Mouse (Mus musculus) ZHBTc4 (cell line): ENCODE measurements around the gene Nr1i3.

Experiments used
- DNase-seq: peaks from one replicate; pipeline ENCODE4 v3.0.0-alpha.2; 2011; ENCODE audit warnings: low read depth, low spot score

Gene Nr1i3

DNA sequence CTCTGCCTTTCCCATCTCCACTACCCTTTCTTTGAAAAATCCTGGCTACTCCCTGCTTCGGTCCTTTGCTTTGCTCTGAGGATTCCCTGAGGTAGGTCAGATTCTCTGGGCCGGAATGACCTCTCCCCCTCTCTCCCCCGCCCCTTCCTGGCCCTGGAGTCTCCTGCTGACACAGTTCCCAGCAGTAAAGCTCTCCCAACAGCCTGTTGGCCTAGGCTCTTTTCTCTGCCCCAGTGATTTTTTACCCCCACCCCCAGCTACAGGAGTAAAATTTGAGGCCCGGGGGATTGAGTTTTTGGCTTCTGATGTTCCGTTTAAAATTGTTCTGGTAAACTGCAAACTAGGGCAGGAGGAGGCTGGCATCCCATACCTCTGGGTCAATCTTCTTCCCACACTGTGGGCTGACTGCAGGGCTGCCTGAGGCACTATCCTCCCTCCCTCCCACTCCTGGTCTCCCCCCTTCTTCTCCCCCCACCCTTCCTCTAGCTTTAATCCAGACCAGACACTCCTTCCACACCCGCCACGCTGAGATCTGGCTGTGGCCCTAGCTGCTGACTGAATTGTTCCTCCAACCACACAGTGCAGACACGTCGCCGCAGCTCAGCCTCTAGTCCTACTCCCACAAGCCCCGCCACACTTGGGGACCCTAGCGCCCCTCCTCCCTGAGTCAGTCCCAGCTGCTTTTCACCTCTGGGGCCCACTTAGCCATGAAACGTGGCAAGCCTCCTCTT, 38.0 kb downstream of the Nr1i3 start:
- DNase-seq = peak; percentile 46

DNA sequence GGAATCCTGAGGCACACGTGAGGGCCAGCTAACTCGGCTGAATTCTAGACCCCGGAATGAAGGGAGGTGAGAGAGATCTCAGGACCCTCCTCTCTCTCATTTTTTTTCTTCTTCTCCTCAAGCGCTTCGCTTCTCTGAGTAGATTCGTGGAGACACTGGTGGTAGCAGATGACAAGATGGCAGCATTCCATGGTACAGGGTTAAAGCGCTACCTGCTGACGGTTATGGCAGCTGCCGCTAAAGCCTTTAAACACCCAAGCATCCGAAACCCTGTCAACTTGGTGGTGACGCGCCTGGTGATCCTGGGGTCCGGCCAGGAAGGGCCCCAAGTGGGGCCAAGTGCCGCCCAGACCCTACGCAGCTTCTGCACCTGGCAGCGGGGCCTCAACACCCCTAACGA, 38.6 kb downstream of the Nr1i3 start:
- DNase-seq = no peak

DNA sequence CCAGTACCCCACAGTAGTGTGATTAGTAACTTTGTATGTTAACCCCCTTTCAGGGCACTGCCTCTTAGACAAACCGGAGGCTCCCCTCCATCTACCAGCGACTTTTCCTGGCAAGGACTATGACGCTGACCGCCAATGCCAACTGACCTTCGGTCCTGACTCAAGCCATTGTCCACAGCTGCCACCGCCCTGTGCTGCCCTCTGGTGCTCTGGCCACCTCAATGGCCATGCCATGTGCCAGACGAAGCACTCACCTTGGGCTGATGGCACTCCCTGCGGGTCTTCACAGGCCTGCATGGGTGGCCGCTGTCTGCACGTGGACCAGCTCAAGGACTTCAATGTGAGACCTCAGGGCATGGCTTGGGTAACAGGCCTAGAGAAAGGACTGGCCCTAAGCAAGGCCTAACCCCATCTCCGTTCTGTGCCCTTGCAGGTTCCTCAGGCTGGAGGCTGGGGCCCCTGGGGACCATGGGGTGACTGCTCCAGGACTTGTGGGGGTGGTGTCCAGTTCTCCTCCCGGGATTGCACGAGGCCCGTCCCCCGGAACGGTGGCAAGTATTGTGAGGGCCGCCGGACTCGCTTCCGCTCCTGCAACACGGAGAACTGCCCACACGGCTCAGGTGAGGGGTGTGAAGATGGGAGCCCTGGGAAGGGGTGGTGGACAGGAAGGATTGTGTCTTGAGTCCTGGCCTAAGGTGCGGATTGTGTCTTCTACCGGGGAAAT, 42.5 kb downstream of the Nr1i3 start:
- DNase-seq = no peak

DNA sequence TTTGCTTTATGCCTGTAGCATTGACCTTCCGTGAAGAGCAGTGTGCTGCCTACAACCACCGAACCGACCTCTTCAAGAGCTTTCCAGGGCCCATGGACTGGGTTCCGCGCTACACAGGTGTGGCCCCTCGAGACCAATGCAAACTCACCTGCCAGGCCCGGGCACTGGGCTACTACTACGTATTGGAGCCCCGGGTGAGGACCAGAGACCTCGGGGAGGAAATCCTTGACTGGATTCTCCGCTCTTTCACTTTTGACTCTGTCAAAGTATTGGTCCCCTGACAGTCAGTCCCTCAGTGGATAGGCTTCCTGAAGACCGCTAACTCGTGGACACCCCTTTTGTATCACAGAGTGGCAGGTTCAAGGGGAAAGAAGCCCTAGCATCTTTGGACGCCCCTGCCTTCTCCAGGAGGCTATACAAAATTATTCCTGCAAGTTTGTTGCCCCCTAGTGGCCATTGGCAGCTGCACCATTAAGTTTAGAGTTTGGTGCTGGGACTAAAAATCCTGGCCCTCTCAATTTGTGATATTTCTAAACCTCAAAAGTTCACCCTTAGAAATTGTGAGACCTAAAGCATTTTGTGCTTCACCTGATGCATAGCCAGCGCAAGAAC, 43.3 kb downstream of the Nr1i3 start:
- peak; percentile 87 for DNase-seq

GRCm38 (mm10) chr1:171257781-171258180, 44.0 kb downstream of the Nr1i3 start:
- no peak for DNase-seq

GRCm38 (mm10) chr1:171258921-171259320, 45.2 kb downstream of the Nr1i3 start:
- DNase-seq = no peak

- no peak for DNase-seq
Measured at GRCm38 (mm10) chr1:171260316-171260715, 46.5 kb downstream of the Nr1i3 start.

- no peak for DNase-seq
Measured at GRCm38 (mm10) chr1:171262594-171263130, 48.9 kb downstream of the Nr1i3 start.

- DNase-seq = no peak
Measured at GRCm38 (mm10) chr1:171263185-171263611, 49.4 kb downstream of the Nr1i3 start.

GRCm38 (mm10) chr1:171263666-171264461, 50.1 kb downstream of the Nr1i3 start:
- DNase-seq = peak; percentile 71

DNA sequence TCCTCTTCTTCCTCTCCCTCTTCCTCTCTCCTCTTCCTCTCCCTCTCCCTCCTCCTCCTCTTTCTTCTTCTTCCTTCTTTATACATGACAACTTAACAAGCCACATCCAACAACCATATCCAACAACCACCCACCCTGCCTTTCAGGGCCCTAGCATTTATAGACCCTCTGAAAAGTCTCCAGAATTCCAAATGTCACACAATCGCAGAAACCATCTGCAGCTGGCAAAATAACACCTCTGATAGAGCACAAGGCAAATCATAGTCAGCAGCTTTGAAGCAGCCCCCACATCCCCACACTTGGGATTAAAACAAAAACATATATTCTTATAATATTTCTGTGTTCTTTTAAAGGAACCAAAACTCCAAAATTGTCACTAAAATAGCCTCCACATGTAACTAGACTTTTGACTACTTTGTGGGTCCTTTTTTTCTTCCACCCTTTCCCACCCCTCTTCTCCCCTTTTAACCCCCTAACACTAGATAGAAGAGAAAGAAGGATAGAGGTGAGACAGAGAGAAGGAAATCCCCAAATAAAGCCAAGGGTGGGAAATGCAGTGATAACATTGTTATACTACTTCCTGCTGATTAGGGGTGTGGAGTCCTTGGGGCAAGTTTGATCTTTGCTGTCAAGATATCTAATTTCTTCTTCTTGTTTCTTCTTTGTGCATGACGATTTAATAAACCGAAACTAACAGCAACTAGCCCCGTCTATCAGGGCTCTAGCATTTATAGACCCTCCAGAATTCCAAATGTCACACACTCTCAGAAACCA, 52.4 kb downstream of the Nr1i3 start:
- no peak for DNase-seq

DNA sequence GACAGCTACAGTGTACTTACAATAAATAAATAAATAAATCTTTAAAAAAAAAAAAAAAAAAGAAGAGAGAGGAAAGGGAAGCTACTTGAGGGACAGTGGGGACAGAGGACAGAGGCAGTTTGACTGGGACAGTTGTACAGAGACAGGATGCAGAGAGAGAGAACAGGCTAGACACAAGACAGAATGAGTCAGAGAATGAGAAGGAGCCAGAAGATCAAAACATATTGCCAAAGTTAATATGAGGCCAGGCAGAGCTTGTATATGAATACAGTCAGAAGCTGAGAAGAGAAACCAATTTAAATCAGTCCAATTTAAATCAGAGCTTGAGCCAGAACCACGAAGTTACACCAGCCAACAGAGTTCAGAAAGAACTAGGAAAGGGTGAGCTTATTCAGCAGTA, 54.6 kb downstream of the Nr1i3 start:
- no peak for DNase-seq

- DNase-seq = peak; percentile 94
Measured at GRCm38 (mm10) chr1:171269848-171270572, 56.2 kb downstream of the Nr1i3 start, which contains the start of gene B4galt3. TSS of gene B4galt3 (plus strand) at chr1:171270328.
